Mouse (Mus musculus) testis, adult 2 months (tissue): ENCODE results near the gene Gm17622.

Experiments
- CTCF ChIP-seq: fragments of 200-500 bp; IDR thresholded peaks from 2 replicates; pipeline ENCODE4 v1.5.1; 2012; ENCODE audit warnings: low read depth, mild to moderate bottlenecking, inconsistent platforms, low read length, moderate library complexity; ENCODE audit not compliant: control insufficient read depth, insufficient read depth, insufficient replicate concordance
- POLR2A ChIP-seq: fragments of 200-500 bp; IDR thresholded peaks from 2 replicates; pipeline ENCODE4 v1.6.1; 2012; ENCODE audit warnings: low read depth, mild to moderate bottlenecking, inconsistent platforms, low read length, moderate library complexity; ENCODE audit not compliant: control insufficient read depth

- no peak for TF ChIP-seq POLR2A
- no peak for TF ChIP-seq CTCF
Measured at GRCm38 (mm10) chr13:96527022-96527421, 36.5 kb downstream of the Gm17622 start.
